Comparison of ENCODE assay signal across 8 mouse cellular contexts in the genomic region with DNA sequence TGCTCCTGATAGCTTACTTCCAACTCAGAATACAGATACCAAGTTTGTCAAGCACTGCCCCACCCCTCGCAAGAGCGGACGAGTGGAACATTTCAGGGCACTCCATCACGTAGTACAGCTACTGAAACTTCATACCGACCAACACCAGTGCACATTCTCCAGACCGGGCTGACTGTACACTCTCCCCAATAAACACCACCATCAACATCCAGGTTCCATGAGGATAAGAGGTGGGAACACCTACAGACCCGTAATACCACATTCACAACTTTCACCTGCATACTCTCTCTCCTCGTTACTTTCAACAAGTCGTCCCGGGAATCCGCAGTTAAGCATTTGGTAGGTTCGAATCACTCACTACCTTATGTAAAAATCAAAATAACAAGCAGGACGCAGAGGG. TPM values are rescaled to one million over a fixed set of nuclear protein-coding genes. Genes with fewer than 3 reads are reported as not detected.
DNase-seq lines count a peak whose midpoint lies in the region; ATAC-seq and TF ChIP-seq lines count a peak whose summit lies in the region.

No protein-coding gene starts in this region.

- H3K9ac ChIP-seq in forebrain, embryonic 11.5 days (ENCODE audit: low read length) = peak overlapping the region; percentile 90
- peak overlapping the region; percentile 85 for H3K9ac ChIP-seq in intestine, embryonic 14.5 days (ENCODE audit: low read length)
- peak overlapping the region; percentile 86 for H3K9ac ChIP-seq in lung, embryonic 15.5 days
- peak overlapping the region; percentile 85 for H3K9ac ChIP-seq in stomach, postnatal 0 days (ENCODE audit: low read length)

- TF ChIP-seq EP300 in stomach, postnatal 0 days (optimal IDR thresholded peaks at IDR 0.05) = no peak

- H3K4me3 ChIP-seq in forebrain, embryonic 11.5 days (ENCODE audit: low read depth, low read length) = peak overlapping the region; percentile 78
- peak overlapping the region; percentile 80 for H3K4me3 ChIP-seq in intestine, embryonic 14.5 days (ENCODE audit: low read depth, low read length)
- peak overlapping the region; percentile 84 for H3K4me3 ChIP-seq in lung, embryonic 15.5 days
- H3K4me3 ChIP-seq in stomach, postnatal 0 days (ENCODE audit: low read depth, low read length) = peak overlapping the region; percentile 75

- H3K27me3 ChIP-seq in forebrain, embryonic 11.5 days (ENCODE audit: control insufficient read depth, insufficient read depth, low read length) = no peaks in the 10 kb centered on the region
- H3K27me3 ChIP-seq in intestine, embryonic 14.5 days (replicated peaks; ENCODE audit: control insufficient read depth, insufficient read depth, low read length) = no peaks in the 10 kb centered on the region
- no peaks in the 10 kb centered on the region for H3K27me3 ChIP-seq in lung, embryonic 15.5 days
- no peaks in the 10 kb centered on the region for H3K27me3 ChIP-seq in stomach, postnatal 0 days (ENCODE audit: control insufficient read depth, insufficient read depth, low read length)

- WGBS in forebrain, embryonic 11.5 days = 0% methylated on average over 13 of the region's 13 CpGs
- WGBS in intestine, embryonic 14.5 days = under 1% methylated on average over 13 of the region's 13 CpGs
- 0% methylated on average over 13 of the region's 13 CpGs for WGBS in lung, embryonic 15.5 days
- 3% methylated on average over 13 of the region's 13 CpGs for WGBS in stomach, postnatal 0 days

- H3K27ac ChIP-seq in forebrain, embryonic 11.5 days (ENCODE audit: low read depth, low read length) = peak overlapping the region; percentile 88
- H3K27ac ChIP-seq in intestine, embryonic 14.5 days (ENCODE audit: low read depth) = peak overlapping the region; percentile 96
- H3K27ac ChIP-seq in lung, embryonic 15.5 days = peak overlapping the region; percentile 99
- peak overlapping the region; percentile 98 for H3K27ac ChIP-seq in stomach, postnatal 0 days (replicated peaks)

- H3K4me1 ChIP-seq in forebrain, embryonic 11.5 days (replicated peaks; ENCODE audit: control insufficient read depth, insufficient read depth, low read length) = peaks cover 5% of the 10 kb centered on the region
- H3K4me1 ChIP-seq in intestine, embryonic 14.5 days (replicated peaks; ENCODE audit: control insufficient read depth, insufficient read depth, low read length) = peaks cover 16% of the 10 kb centered on the region
- H3K4me1 ChIP-seq in lung, embryonic 15.5 days = peaks cover 34% of the 10 kb centered on the region
- no peaks in the 10 kb centered on the region for H3K4me1 ChIP-seq in stomach, postnatal 0 days (replicated peaks; ENCODE audit: control insufficient read depth, insufficient read depth)

- peak; percentile 14; the same call in 1 of the 2 replicates for ATAC-seq in forebrain, embryonic 11.5 days (replicated peaks; ENCODE audit: low FRiP score)
- ATAC-seq in intestine, embryonic 14.5 days (replicated peaks; ENCODE audit: low FRiP score, low TSS enrichment, low read depth) = no peak; the same call in 1 of the 2 replicates
- ATAC-seq in lung, embryonic 15.5 days (ENCODE audit: borderline replicate concordance, extremely low read depth, low FRiP score, low TSS enrichment) = peak; percentile 41; the same call in 1 of the 2 replicates
- ATAC-seq in stomach, postnatal 0 days (ENCODE audit: low FRiP score, low TSS enrichment) = 0 out of 2 replicates have a peak, but pooled peaks have one; percentile 28

- DNase-seq in ovary, postnatal 14 days (ENCODE audit: low spot score) = peak; percentile 16
- DNase-seq in ovary, postnatal 10 days (ENCODE audit: low spot score) = no peak
- no peak for DNase-seq in forebrain, embryonic 11.5 days (ENCODE audit: low spot score)
- DNase-seq in intestine, embryonic 14.5 days (ENCODE audit: low spot score) = peak; percentile 66
- DNase-seq in stomach, postnatal 0 days (ENCODE audit: low spot score) = peak; percentile 23
- no peak for DNase-seq in right cerebral cortex, postnatal 4 days
- no peak for DNase-seq in left cerebral cortex, adult 11 months (ENCODE audit: low spot score)

- no peaks in the 10 kb centered on the region for H3K9me3 ChIP-seq in forebrain, embryonic 11.5 days (ENCODE audit: control insufficient read depth, low read length)
- H3K9me3 ChIP-seq in intestine, embryonic 14.5 days (ENCODE audit: control insufficient read depth, low read length) = no peaks in the 10 kb centered on the region
- no peaks in the 10 kb centered on the region for H3K9me3 ChIP-seq in lung, embryonic 15.5 days
- no peaks in the 10 kb centered on the region for H3K9me3 ChIP-seq in stomach, postnatal 0 days (ENCODE audit: control insufficient read depth, low read length)

- TF ChIP-seq CTCF in stomach, postnatal 0 days (IDR thresholded peaks at IDR 0.05; ENCODE audit: low read depth) = no peak

- H3K36me3 ChIP-seq in forebrain, embryonic 11.5 days (ENCODE audit: control insufficient read depth, insufficient read depth, low read length) = no peaks in the 10 kb centered on the region
- H3K36me3 ChIP-seq in intestine, embryonic 14.5 days (ENCODE audit: control insufficient read depth, insufficient read depth, low read length) = 0 out of 2 replicates have a peak, but pooled peaks cover 7% of the 10 kb centered on the region
- no peaks in the 10 kb centered on the region for H3K36me3 ChIP-seq in lung, embryonic 15.5 days
- H3K36me3 ChIP-seq in stomach, postnatal 0 days (ENCODE audit: control insufficient read depth, insufficient read depth, low read length) = no peaks in the 10 kb centered on the region

- H3K4me2 ChIP-seq in forebrain, embryonic 11.5 days (ENCODE audit: low read depth, low read length, severe bottlenecking) = peak overlapping the region; percentile 75
- peak overlapping the region; percentile 81 for H3K4me2 ChIP-seq in intestine, embryonic 14.5 days (ENCODE audit: low read length)
- peak overlapping the region; percentile 86 for H3K4me2 ChIP-seq in lung, embryonic 15.5 days
- H3K4me2 ChIP-seq in stomach, postnatal 0 days (replicated peaks; ENCODE audit: low read depth) = peak overlapping the region; percentile 66

RNA-seq across cellular contexts. Expression of a gene that starts 1.1 kb away (rescaled TPM):
- polyA plus RNA-seq in forebrain, embryonic 11.5 days (2014; fragmentation: Nextera tagmentation; extraction: Ambion mirVana) = 61.9 and 68.5 TPM in 2 replicates
- 177 and 202 TPM in 2 replicates for polyA plus RNA-seq in intestine, embryonic 14.5 days (2014; fragmentation: Nextera tagmentation; extraction: Ambion mirVana)
- polyA plus RNA-seq in lung, embryonic 15.5 days (2015; fragmentation: Nextera tagmentation; extraction: Ambion mirVana) = 239 and 248 TPM in 2 replicates
- polyA plus RNA-seq in stomach, postnatal 0 days (2015; fragmentation: Nextera tagmentation; extraction: Ambion mirVana) = 176 and 189 TPM in 2 replicates

Comparison
In these comparisons a context has a peak if more than half of its experiments do, and no peak if none do; other contexts are left out.
1. DNase-seq: peak in ovary, postnatal 14 days (single experiment), intestine, embryonic 14.5 days (single experiment) and stomach, postnatal 0 days (single experiment); none in ovary, postnatal 10 days (single experiment), forebrain, embryonic 11.5 days (single experiment), right cerebral cortex, postnatal 4 days (single experiment) and left cerebral cortex, adult 11 months (single experiment).
2. Peak in every context shown above with its lines, with median percentiles within 50 percentile points of each other: H3K27ac ChIP-seq, H3K4me2 ChIP-seq, H3K4me3 ChIP-seq and H3K9ac ChIP-seq.